Mouse (Mus musculus) inflammation-experienced regulatory T-cells, adult 16 weeks (primary cell): ENCODE data around the gene Rbmy. TPM values are rescaled to one million over a fixed set of nuclear protein-coding genes. Genes with fewer than 3 reads are reported as not detected.

Source experiments
- polyA plus RNA-seq: library from polyadenylated mRNA; unstranded; fragments of 100-300 nt; shearing (Covaris generic); gene quantifications from one replicate; pipeline ENCODE4 v1.2.1, GENCODE M21; 2017

The Rbmy gene
- not detected for polyA plus RNA-seq

GRCm38 (mm10) chrY:2830380-2830779 lies at the start of gene Rbmy, which contains the start of gene Gm10256:
TSS of gene Rbmy (plus strand) at chrY:2830680.
TSS of gene Gm10256 (plus strand) at chrY:2830699.

GRCm38 (mm10) chrY:2796105-2796504 lies 34.4 kb upstream of the Rbmy start, which contains the start of gene Gm4064:
TSS of gene Gm4064 (minus strand) at chrY:2796205.

Other genes with a start within 250 kb of the Rbmy start
- gene H2al2c, start 231.6 kb upstream of the Rbmy start, polyA plus RNA-seq: not detected
- gene Sry, start 167.0 kb upstream of the Rbmy start, polyA plus RNA-seq: not detected
- gene H2al2b, start 110.0 kb upstream of the Rbmy start, polyA plus RNA-seq: not detected
- not detected for gene Gm4064, start 34.5 kb upstream of the Rbmy start, polyA plus RNA-seq
- gene Gm10256, start within 50 bp of the Rbmy start, polyA plus RNA-seq: not detected
- not detected for gene Gm10352, start 70.3 kb downstream of the Rbmy start, polyA plus RNA-seq
- gene Gm29289, start 101.9 kb downstream of the Rbmy start, polyA plus RNA-seq: not detected